Mouse (Mus musculus): ENCODE data around the gene Gm44805. TPM values are rescaled to one million over a fixed set of nuclear protein-coding genes. Genes with fewer than 3 reads are reported as not detected.

Gene Gm44805
- not detected in 2 replicates for polyA plus RNA-seq (2015; fragmentation: Nextera tagmentation; extraction: Ambion mirVana)

DNA sequence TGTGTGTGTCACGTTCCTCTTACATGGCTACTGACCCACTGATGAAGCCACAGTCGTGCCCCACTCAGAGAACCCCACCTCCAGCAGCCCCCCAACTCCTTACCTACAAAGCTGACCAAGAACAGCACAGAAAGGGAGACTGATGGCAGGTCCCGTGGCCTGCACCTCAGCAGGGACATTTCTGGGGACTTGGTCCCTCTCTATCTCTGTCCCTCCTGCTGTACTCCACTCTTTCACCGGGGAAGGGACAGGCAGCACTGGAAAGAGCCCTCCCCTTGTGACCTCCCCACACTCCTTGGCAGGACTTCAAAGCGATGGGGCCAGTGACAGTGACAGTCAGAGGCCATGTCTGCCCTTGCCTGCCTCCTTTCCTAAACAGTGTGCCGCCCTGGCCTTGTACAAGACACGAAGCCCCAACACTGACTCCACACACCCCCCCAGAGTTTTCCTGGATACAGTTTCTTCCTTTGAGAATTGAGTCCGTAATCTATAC, at the start of gene Gm44805, which contains the start of gene Apoc4:
TSS of gene Gm44805 (minus strand) at position 222 of the 493 bp plus-strand sequence.
TSS of gene Apoc4 (minus strand) at position 278 of the 493 bp plus-strand sequence.
- WGBS: 62% methylated on average over 8 of the region's 8 CpGs
- no peak within 1 kb of the TSS for H3K4me2 ChIP-seq (ENCODE audit: low read length)
- no peak within 1 kb of the TSS for H3K4me3 ChIP-seq (replicated peaks; ENCODE audit: low read length)
- H3K27ac ChIP-seq (ENCODE audit: low read length): no peak within 1 kb of the TSS
- no peak for ATAC-seq
- H3K36me3 ChIP-seq (ENCODE audit: control insufficient read depth, insufficient read depth): no peaks in the 10 kb centered on the region
- no peaks in the 10 kb centered on the region for H3K27me3 ChIP-seq (replicated peaks; ENCODE audit: control insufficient read depth, insufficient read depth, low read length)
- 0 out of 2 replicates have a peak within 1 kb of the TSS, but pooled peaks have one; percentile 17 for H3K9ac ChIP-seq (replicated peaks; ENCODE audit: low read depth, low read length)
- no peaks in the 10 kb centered on the region for H3K4me1 ChIP-seq (replicated peaks; ENCODE audit: control insufficient read depth, insufficient read depth, low read length)
- H3K9me3 ChIP-seq (ENCODE audit: control insufficient read depth, low read length): no peaks in the 10 kb centered on the region

DNA sequence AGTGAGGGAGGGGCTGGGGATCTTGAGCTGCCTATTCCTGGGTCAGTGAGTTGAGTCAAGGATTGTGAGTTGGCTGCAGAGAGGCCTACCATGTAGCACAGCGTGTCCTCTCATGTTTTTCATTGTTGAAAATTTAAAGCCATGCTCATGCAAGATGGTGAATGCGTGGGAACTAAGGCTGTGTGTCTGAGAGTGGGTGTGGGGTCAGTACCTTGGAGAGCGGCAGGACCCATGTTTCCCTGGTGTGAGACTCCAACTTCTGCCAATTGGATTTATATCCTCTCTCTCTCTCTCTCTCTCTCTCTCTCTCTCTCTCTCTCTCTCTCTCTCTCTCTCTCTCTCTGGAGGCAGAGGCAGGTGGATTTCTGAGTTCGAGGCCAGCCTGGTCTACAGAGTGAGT, 45.3 kb upstream of the Gm44805 start:
- H3K4me2 ChIP-seq (ENCODE audit: low read length): no peak overlapping the region
- H3K27ac ChIP-seq (ENCODE audit: low read length): no peak overlapping the region
- no peaks in the 10 kb centered on the region for H3K9me3 ChIP-seq (ENCODE audit: control insufficient read depth, low read length)
- ATAC-seq: no peak
- 91% methylated on average over 4 of the region's 4 CpGs for WGBS
- H3K4me3 ChIP-seq (replicated peaks; ENCODE audit: low read length): no peak overlapping the region
- peaks cover 36% of the 10 kb centered on the region; the same call in 1 of the 2 replicates for H3K36me3 ChIP-seq (ENCODE audit: control insufficient read depth, insufficient read depth)
- H3K27me3 ChIP-seq (replicated peaks; ENCODE audit: control insufficient read depth, insufficient read depth, low read length): no peaks in the 10 kb centered on the region
- no peak overlapping the region for H3K9ac ChIP-seq (replicated peaks; ENCODE audit: low read depth, low read length)
- no peaks in the 10 kb centered on the region for H3K4me1 ChIP-seq (replicated peaks; ENCODE audit: control insufficient read depth, insufficient read depth, low read length)

DNA sequence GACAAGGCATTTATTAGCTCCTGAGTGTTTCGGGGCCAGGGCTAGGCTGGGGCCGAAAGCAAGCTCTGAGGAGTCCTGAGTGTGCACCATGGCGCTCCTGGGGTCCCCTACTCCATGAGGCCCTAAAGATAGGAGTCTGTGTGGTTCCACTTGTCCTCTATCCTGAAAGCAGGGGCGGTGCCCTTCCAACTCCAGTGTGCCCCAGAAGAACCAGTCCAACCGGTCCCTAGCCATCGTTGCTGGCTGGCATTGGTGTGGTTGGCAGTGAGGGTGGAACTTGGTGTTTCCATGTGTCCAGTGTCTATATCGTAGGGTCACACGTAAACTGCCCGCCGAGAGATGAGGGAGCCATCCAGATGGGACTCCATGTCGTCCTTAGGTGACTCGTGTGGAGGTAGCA, 42.9 kb upstream of the Gm44805 start:
- WGBS: 96% methylated on average over 12 of the region's 12 CpGs

DNA sequence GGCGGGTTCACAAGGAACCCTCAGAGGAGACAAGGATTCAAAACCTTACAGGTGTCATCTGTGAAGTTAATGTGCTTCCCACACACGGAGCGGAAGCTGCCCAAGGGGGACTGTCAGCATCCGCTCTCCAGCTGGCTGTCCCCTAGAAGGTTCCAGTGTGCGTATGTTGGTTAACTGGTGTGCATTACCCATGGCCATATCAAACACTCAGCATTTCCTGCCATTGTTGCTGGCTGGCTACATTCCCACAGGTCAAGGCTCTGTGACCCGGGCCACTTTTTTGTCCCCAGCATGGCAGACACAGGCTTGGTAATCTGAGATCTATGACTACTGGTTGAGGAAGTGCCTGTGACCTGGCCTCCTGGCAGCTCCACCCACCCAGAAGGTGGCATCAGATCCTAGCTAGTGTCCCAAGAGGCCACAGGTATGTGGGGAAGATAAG, 41.6 kb upstream of the Gm44805 start:
- H3K36me3 ChIP-seq (ENCODE audit: control insufficient read depth, insufficient read depth): peaks cover 10% of the 10 kb centered on the region; the same call in 1 of the 2 replicates
- WGBS: 90% methylated on average over 6 of the region's 6 CpGs

More for the DNA sequence above, 42.9 kb upstream of the Gm44805 start:
- Histone ChIP-seq H3K9ac (replicated peaks; ENCODE audit: low read depth, low read length) (no peak overlapping the region), H3K27me3 (replicated peaks; ENCODE audit: control insufficient read depth, insufficient read depth, low read length) (no peaks in the 10 kb centered on the region), H3K4me1 (replicated peaks; ENCODE audit: control insufficient read depth, insufficient read depth, low read length) (no peaks in the 10 kb centered on the region), H3K9me3 (ENCODE audit: control insufficient read depth, low read length) (no peaks in the 10 kb centered on the region), H3K4me2 (ENCODE audit: low read length) (no peak overlapping the region), H3K36me3 (ENCODE audit: control insufficient read depth, insufficient read depth) (peaks cover 20% of the 10 kb centered on the region; the same call in 1 of the 2 replicates), H3K4me3 (replicated peaks; ENCODE audit: low read length) (no peak overlapping the region), H3K27ac (ENCODE audit: low read length) (no peak overlapping the region)
- no peak for ATAC-seq

DNA sequence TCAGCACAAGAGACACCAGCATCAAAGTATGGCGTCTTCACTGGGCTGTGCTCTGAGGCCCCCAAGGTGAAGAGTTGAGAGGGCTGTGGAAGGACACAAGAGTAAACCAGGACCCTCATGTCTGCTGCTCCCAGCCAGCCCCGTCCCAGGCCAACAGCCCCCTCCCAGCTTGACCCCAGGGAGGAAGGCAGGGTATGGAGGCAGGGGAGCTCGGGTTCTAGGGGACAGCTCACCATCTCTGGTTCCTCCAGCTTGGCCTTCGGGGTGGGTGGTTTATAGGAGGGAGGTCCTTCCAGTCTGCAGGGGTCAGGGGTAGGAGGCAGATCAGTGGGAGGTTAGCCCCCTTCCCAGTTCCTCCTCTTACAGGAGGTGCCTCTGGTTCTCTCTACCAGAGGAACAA, 38.0 kb upstream of the Gm44805 start:
- Histone ChIP-seq H3K9ac (replicated peaks; ENCODE audit: low read depth, low read length) (no peak overlapping the region), H3K36me3 (ENCODE audit: control insufficient read depth, insufficient read depth) (peaks cover 5% of the 10 kb centered on the region; the same call in 1 of the 2 replicates), H3K9me3 (ENCODE audit: control insufficient read depth, low read length) (no peaks in the 10 kb centered on the region), H3K27me3 (replicated peaks; ENCODE audit: control insufficient read depth, insufficient read depth, low read length) (no peaks in the 10 kb centered on the region), H3K4me3 (replicated peaks; ENCODE audit: low read length) (no peak overlapping the region), H3K27ac (ENCODE audit: low read length) (no peak overlapping the region), H3K4me1 (replicated peaks; ENCODE audit: control insufficient read depth, insufficient read depth, low read length) (peaks cover 13% of the 10 kb centered on the region), H3K4me2 (ENCODE audit: low read length) (no peak overlapping the region)
- ATAC-seq: no peak
- WGBS: 96% methylated on average over 4 of the region's 4 CpGs

More for the DNA sequence above, 41.6 kb upstream of the Gm44805 start:
- no peak overlapping the region for H3K9ac ChIP-seq (replicated peaks; ENCODE audit: low read depth, low read length)
- no peak overlapping the region for H3K4me3 ChIP-seq (replicated peaks; ENCODE audit: low read length)
- H3K4me2 ChIP-seq (ENCODE audit: low read length): no peak overlapping the region
- H3K9me3 ChIP-seq (ENCODE audit: control insufficient read depth, low read length): no peaks in the 10 kb centered on the region
- ATAC-seq: no peak
- H3K4me1 ChIP-seq (replicated peaks; ENCODE audit: control insufficient read depth, insufficient read depth, low read length): no peaks in the 10 kb centered on the region
- no peaks in the 10 kb centered on the region for H3K27me3 ChIP-seq (replicated peaks; ENCODE audit: control insufficient read depth, insufficient read depth, low read length)
- H3K27ac ChIP-seq (ENCODE audit: low read length): no peak overlapping the region

DNA sequence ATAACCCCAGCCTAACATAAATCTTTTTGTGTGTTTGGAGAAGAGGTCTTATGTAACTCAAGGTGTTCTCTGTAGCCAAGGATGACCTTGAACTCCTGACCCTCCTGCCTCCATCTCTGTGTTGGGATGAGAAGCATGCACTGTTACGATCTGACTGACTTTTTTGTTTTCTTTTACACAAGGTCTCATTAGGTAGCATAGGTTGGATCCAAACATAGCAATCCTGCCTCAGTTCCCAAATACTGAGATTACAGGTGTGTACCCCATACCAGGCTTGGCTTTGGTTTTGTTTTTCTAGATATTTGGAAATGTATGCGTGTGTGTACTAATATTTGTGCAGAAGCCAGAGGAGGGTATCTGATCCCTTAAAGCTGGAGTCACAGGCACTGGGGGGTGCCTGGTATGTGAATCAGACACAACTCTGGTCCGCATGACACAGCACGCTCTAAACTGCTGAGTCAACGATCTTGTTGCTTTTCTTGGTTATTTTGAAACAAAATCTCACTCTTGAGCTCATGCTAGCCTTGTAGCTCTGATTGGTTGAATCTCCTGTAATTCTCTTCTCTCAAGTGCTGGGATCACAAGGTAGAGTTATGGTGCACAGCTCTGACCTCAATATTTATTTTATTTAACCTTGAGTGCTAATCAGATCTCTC, 37.2 kb upstream of the Gm44805 start:
- Histone ChIP-seq H3K9ac (replicated peaks; ENCODE audit: low read depth, low read length) (no peak overlapping the region), H3K4me1 (replicated peaks; ENCODE audit: control insufficient read depth, insufficient read depth, low read length) (peaks cover 17% of the 10 kb centered on the region), H3K36me3 (ENCODE audit: control insufficient read depth, insufficient read depth) (peaks cover 5% of the 10 kb centered on the region; the same call in 1 of the 2 replicates), H3K9me3 (ENCODE audit: control insufficient read depth, low read length) (no peaks in the 10 kb centered on the region), H3K27me3 (replicated peaks; ENCODE audit: control insufficient read depth, insufficient read depth, low read length) (no peaks in the 10 kb centered on the region), H3K4me2 (ENCODE audit: low read length) (no peak overlapping the region), H3K4me3 (replicated peaks; ENCODE audit: low read length) (no peak overlapping the region), H3K27ac (ENCODE audit: low read length) (no peak overlapping the region)
- ATAC-seq: no peak
- WGBS: 93% methylated on average over 5 of the region's 5 CpGs

DNA sequence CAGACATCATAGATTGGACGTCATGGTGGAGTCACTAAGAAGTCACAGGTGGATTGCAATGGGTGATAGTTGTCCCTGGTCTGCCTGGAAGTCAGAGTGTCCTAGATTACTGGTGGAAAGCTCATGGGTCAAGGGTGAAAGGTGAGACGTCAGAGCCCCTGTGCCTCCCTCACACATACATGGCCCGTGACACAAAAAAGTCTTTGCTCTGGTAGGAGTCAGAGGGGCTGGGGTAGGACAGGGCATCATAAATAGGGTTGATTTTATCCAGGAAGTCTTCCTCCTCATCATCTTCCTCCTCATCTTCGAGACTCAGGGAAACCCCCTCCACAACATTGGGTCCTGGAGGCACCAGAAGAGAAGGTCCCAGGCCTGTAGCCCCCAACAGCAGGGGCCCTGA, 36.1 kb upstream of the Gm44805 start:
- H3K4me1 ChIP-seq (replicated peaks; ENCODE audit: control insufficient read depth, insufficient read depth, low read length): peaks cover 17% of the 10 kb centered on the region

DNA sequence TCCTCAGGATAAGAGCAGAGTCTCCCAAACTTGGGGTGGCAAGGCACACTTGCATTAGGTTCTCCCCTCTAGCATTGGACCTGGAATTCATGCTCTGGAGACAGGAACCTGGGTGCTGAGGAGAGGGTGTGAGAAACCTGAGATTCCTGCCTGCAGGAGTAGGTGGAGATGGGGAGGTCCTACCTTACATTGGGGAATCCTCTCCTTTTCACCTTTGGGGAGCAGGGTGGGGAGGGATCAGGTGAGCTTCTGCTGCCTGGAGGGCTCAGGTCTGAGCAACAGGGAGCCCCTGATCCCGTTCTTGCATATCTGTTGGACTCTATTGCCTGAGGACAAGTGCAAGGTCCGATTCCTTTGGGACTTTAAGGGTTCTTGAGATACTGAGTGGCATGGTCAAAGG, 35.6 kb upstream of the Gm44805 start:
- H3K4me1 ChIP-seq (replicated peaks; ENCODE audit: control insufficient read depth, insufficient read depth, low read length): peaks cover 17% of the 10 kb centered on the region
- no peaks in the 10 kb centered on the region; the same call in 1 of the 2 replicates for H3K36me3 ChIP-seq (ENCODE audit: control insufficient read depth, insufficient read depth)
- ATAC-seq: no peak
- peak overlapping the region; percentile 75; the same call in 1 of the 2 replicates for H3K4me2 ChIP-seq (ENCODE audit: low read length)
- H3K4me3 ChIP-seq (replicated peaks; ENCODE audit: low read length): no peak overlapping the region
- WGBS: 88% methylated on average over 2 of the region's 2 CpGs
- H3K9me3 ChIP-seq (ENCODE audit: control insufficient read depth, low read length): no peaks in the 10 kb centered on the region
- H3K9ac ChIP-seq (replicated peaks; ENCODE audit: low read depth, low read length): no peak overlapping the region
- peak overlapping the region; percentile 91 for H3K27ac ChIP-seq (ENCODE audit: low read length)
- H3K27me3 ChIP-seq (replicated peaks; ENCODE audit: control insufficient read depth, insufficient read depth, low read length): no peaks in the 10 kb centered on the region

More for the DNA sequence above, 36.1 kb upstream of the Gm44805 start:
- Histone ChIP-seq H3K4me3 (replicated peaks; ENCODE audit: low read length) (no peak overlapping the region), H3K4me2 (ENCODE audit: low read length) (no peak overlapping the region), H3K9me3 (ENCODE audit: control insufficient read depth, low read length) (no peaks in the 10 kb centered on the region), H3K27ac (ENCODE audit: low read length) (no peak overlapping the region), H3K9ac (replicated peaks; ENCODE audit: low read depth, low read length) (no peak overlapping the region), H3K27me3 (replicated peaks; ENCODE audit: control insufficient read depth, insufficient read depth, low read length) (no peaks in the 10 kb centered on the region), H3K36me3 (ENCODE audit: control insufficient read depth, insufficient read depth) (no peaks in the 10 kb centered on the region; the same call in 1 of the 2 replicates)
- WGBS: 87% methylated on average over 4 of the region's 4 CpGs
- no peak for ATAC-seq

DNA sequence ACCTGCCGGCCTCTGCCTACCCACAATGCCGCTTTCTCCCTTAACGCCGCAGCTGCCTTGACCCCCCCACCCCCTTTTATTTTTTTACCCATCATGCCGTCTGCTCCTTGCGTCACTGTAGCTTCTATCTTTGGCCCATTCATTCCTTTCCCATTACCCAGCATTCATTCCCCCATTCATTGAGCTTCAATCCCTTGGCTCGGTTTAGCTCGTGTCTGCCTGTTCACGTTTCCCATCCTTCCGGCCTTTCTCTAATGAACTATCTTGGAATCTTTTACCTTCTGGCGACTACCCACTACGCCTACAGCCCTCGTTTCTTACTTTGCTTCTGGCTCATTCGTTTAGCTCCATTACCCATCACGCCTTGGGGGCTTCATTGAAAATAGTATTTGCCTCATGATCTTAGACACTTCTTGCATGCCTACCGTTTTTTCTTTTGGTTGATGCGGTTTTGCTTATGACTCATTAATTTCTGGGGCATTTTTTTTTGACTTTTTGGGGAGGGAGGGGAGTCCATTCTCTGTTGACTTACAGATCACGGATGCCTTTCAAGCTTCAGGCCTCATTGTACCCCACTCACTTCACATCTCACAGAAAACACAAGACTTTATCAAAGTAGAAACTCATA, 34.9 kb upstream of the Gm44805 start:
- H3K36me3 ChIP-seq (ENCODE audit: control insufficient read depth, insufficient read depth): no peaks in the 10 kb centered on the region; the same call in 1 of the 2 replicates
- no peak for ATAC-seq
- peak overlapping the region; percentile 47 for H3K4me3 ChIP-seq (replicated peaks; ENCODE audit: low read length)
- 6% methylated on average over 18 of the region's 18 CpGs for WGBS
- H3K4me1 ChIP-seq (replicated peaks; ENCODE audit: control insufficient read depth, insufficient read depth, low read length): peaks cover 17% of the 10 kb centered on the region
- H3K27me3 ChIP-seq (replicated peaks; ENCODE audit: control insufficient read depth, insufficient read depth, low read length): no peaks in the 10 kb centered on the region
- H3K9ac ChIP-seq (replicated peaks; ENCODE audit: low read depth, low read length): peak overlapping the region; percentile 53
- H3K4me2 ChIP-seq (ENCODE audit: low read length): peak overlapping the region; percentile 75
- no peaks in the 10 kb centered on the region for H3K9me3 ChIP-seq (ENCODE audit: control insufficient read depth, low read length)
- H3K27ac ChIP-seq (ENCODE audit: low read length): peak overlapping the region; percentile 91
